Mouse (Mus musculus): ENCODE measurements around the gene Pofut1.

DNA sequence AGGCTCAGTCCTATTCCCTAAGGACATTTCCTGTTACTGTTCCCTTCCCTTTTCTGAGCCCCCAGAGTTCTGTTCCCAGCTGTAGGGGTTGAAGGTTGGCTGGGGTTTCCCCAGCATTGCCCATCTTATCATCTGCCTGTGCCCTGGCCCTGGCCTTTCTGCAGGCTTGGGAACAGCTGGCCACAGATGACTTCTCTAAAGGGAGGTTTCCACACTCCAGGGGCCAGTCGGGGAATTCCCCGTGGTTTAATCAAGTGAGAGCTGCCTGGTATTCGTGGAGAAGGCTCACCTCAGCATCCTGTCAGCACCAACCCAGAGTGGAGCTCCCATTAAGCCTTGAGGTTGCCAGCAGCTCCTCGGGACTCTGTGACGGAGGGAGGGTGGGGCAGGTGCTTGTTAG, 42.8 kb upstream of the Pofut1 start:
- no peak for TF ChIP-seq CTCF (conservative IDR thresholded peaks at IDR 0.05; ENCODE audit: insufficient read depth, insufficient read length, low read depth, low read length)
- TF ChIP-seq POLR2A (IDR thresholded peaks at IDR 0.05; ENCODE audit: low read depth, low read length) = no peak

All from kidney, adult 2 months (tissue).